ENCODE assay signal across 31 mouse cellular contexts in genomic region chr16:42836404-42837120, GRCm38 (mm10).
"Had no signal": no experiment of that assay in that cellular context is flagged by ENCODE, and none has a peak within 500 bp of the region (broad histone marks: within the 10 kb centered on the region; RNA-seq: fewer than 3 reads in every experiment).

No protein-coding gene starts in this region.

- H3K4me3 ChIP-seq: heart, adult 2 months; heart, embryonic 10.5 days; heart, embryonic 12.5 days; heart, embryonic 13.5 days; heart, embryonic 15.5 days; hindbrain, embryonic 10.5 days; hindbrain, embryonic 12.5 days; hindbrain, embryonic 13.5 days; hindbrain, embryonic 15.5 days; intestine, embryonic 15.5 days; kidney, embryonic 15.5 days; layer of hippocampus, adult 2 months had no signal

- DNase-seq: heart, adult 2 months; heart, postnatal 10 days; heart, postnatal 14 days; heart, postnatal 36 days; heart, postnatal 4 days; kidney, adult 11 months; kidney, adult 18-20 months; kidney, postnatal 10 days; kidney, postnatal 14 days; kidney, postnatal 25 days; kidney, postnatal 4 days; layer of hippocampus, adult 9-11 months had no signal

- H3K4me2 ChIP-seq: heart, embryonic 11.5 days; heart, embryonic 12.5 days; heart, embryonic 13.5 days; heart, embryonic 15.5 days; hindbrain, embryonic 12.5 days; hindbrain, embryonic 13.5 days; hindbrain, embryonic 14.5 days; hindbrain, embryonic 15.5 days; intestine, embryonic 15.5 days; kidney, embryonic 15.5 days had no signal

- H3K27me3 ChIP-seq: heart, embryonic 12.5 days; heart, embryonic 13.5 days; heart, embryonic 15.5 days; hindbrain, embryonic 12.5 days; hindbrain, embryonic 13.5 days; hindbrain, embryonic 15.5 days; intestine, embryonic 15.5 days; kidney, embryonic 15.5 days had no signal

- H3K27ac ChIP-seq: heart, adult 2 months; heart, embryonic 10.5 days; heart, embryonic 13.5 days; heart, embryonic 15.5 days; hindbrain, embryonic 10.5 days; hindbrain, embryonic 12.5 days; hindbrain, embryonic 13.5 days; hindbrain, embryonic 14.5 days; hindbrain, embryonic 15.5 days; hindbrain, postnatal 0 days; intestine, embryonic 15.5 days; kidney, embryonic 15.5 days; kidney, postnatal 0 days; layer of hippocampus, adult 2 months had no signal

- H3K9ac ChIP-seq: heart, embryonic 12.5 days; heart, embryonic 13.5 days; heart, embryonic 15.5 days; hindbrain, embryonic 12.5 days; hindbrain, embryonic 13.5 days; hindbrain, embryonic 14.5 days; hindbrain, embryonic 15.5 days; intestine, embryonic 15.5 days; kidney, embryonic 15.5 days had no signal

- H3K9me3 ChIP-seq: heart, embryonic 10.5 days; heart, embryonic 12.5 days; heart, embryonic 13.5 days; heart, embryonic 15.5 days; hindbrain, embryonic 10.5 days; hindbrain, embryonic 12.5 days; hindbrain, embryonic 13.5 days; hindbrain, embryonic 15.5 days; intestine, embryonic 15.5 days; kidney, embryonic 15.5 days had no signal

- H3K4me1 ChIP-seq: heart, embryonic 10.5 days; heart, embryonic 12.5 days; heart, embryonic 13.5 days; heart, embryonic 15.5 days; hindbrain, embryonic 10.5 days; hindbrain, embryonic 12.5 days; hindbrain, embryonic 13.5 days; hindbrain, embryonic 15.5 days; intestine, embryonic 15.5 days; kidney, embryonic 15.5 days had no signal

- H3K36me3 ChIP-seq: heart, embryonic 10.5 days; heart, embryonic 12.5 days; heart, embryonic 13.5 days; heart, embryonic 15.5 days; hindbrain, embryonic 10.5 days; hindbrain, embryonic 12.5 days; hindbrain, embryonic 13.5 days; hindbrain, embryonic 15.5 days; intestine, embryonic 15.5 days; kidney, embryonic 15.5 days had no signal

- ATAC-seq: hindbrain, embryonic 16.5 days; hindbrain, postnatal 0 days; inflammation-experienced regulatory T-cells, adult 6 months; intestine, embryonic 15.5 days; intestine, embryonic 16.5 days; intestine, postnatal 0 days had no signal
